Mouse (Mus musculus): Measurements from ENCODE around the gene Csf2rb. TPM values are rescaled to one million over a fixed set of nuclear protein-coding genes. Genes with fewer than 3 reads are reported as not detected.
A peak's percentile ranks its signal among the peaks of the same experiment; 100 is the strongest.
"Not testable (repeated sequence)": the region's sequence is repeated elsewhere in the genome, so short reads cannot be mapped to it uniquely, and the experiment has no call there.

Csf2rb gene
- polyA plus RNA-seq, 1 experiment from 2014 or later, result 2.4 TPM

DNA sequence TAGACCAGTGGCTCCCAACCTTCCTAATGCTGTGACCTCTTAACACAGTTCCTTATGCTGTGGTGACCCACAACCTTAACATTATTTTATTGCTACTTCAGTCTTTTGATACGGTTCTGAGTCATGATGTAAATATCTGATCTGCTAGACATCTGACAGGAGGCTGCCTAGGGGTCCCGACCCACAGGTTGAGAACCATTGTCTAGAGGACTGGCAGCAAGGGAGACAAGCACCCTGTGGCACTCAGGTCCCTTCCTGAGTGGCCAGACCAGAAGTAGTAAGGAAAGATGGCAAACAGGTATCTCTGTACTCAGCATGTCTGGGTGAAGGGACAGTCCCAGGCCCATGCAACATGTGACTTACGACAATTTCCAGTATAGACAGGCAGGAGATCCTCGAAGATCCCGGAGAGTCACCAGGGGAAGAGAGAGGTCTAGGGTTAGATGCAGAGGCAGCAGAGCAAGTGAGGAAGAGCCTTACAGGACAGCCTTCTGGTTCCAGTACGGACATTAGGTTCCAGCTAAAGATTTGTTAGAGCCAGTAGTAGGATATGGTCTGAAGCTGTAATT is 21.8 kb upstream of the Csf2rb start:
- H3K36me3 ChIP-seq (ENCODE audit: control insufficient read depth, insufficient read depth, low read length), result no peaks in the 10 kb centered on the region
- H3K4me3 ChIP-seq (ENCODE audit: low read length), result no peak overlapping the region
- no peaks in the 10 kb centered on the region for H3K27me3 ChIP-seq (replicated peaks; ENCODE audit: control insufficient read depth, insufficient read depth, low read length)
- H3K4me1 ChIP-seq (ENCODE audit: control insufficient read depth, insufficient read depth, low read length), result no peaks in the 10 kb centered on the region
- 85% methylated on average over 6 of the region's 6 CpGs for WGBS
- no peak overlapping the region for H3K27ac ChIP-seq (ENCODE audit: low read length)
- no peak overlapping the region for H3K4me2 ChIP-seq (ENCODE audit: low read depth, low read length)
- H3K9ac ChIP-seq (ENCODE audit: low read depth, low read length), result no peak overlapping the region
- no peaks in the 10 kb centered on the region for H3K9me3 ChIP-seq (ENCODE audit: control insufficient read depth, low read length)
- ATAC-seq, result no peak

DNA sequence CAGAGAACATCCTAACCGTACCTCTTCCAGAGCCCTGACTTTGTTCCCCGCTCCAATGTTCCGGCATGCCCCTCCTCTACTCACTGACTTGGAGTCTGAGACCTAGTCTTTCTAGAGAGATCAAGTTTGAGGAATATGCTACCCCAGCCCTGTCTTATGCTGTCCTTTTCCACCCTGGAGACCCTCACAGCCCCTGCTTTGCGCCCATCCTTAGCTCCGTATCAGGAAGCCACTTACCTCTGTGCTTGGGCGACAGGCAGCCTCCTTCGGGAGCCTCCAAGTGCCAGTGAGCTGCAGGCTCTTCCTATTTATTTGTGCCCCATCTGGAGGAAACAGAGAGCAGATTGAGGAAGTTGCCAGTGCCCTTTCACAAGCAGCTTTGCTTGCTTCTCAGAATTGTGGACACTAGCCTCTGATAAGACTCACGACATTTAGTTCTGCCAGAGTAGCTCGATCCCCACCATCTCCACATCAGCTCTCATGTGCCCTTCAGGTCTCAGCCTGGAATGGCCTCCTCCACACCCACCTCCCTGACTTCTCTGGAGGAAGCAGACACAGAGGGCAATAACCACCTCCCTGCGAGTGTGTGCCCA is 20.1 kb upstream of the Csf2rb start, which contains the start of gene Csf2rb2:
Csf2rb2 (minus strand) TSS at position 381 of the 593 bp plus-strand sequence.
- no peaks in the 10 kb centered on the region for H3K27me3 ChIP-seq (replicated peaks; ENCODE audit: control insufficient read depth, insufficient read depth, low read length)
- H3K9ac ChIP-seq (ENCODE audit: low read depth, low read length), result no peak within 1 kb of the TSS
- no peak within 1 kb of the TSS for H3K27ac ChIP-seq (ENCODE audit: low read length)
- no peaks in the 10 kb centered on the region for H3K36me3 ChIP-seq (ENCODE audit: control insufficient read depth, insufficient read depth, low read length)
- H3K4me2 ChIP-seq (ENCODE audit: low read depth, low read length), result no peak within 1 kb of the TSS
- 70% methylated on average over 10 of the region's 10 CpGs for WGBS
- H3K4me3 ChIP-seq (ENCODE audit: low read length), result no peak within 1 kb of the TSS
- ATAC-seq, result no peak
- H3K9me3 ChIP-seq (ENCODE audit: control insufficient read depth, low read length), result no peaks in the 10 kb centered on the region
- peaks cover 5% of the 10 kb centered on the region; the same call in 1 of the 2 replicates for H3K4me1 ChIP-seq (ENCODE audit: control insufficient read depth, insufficient read depth, low read length)

DNA sequence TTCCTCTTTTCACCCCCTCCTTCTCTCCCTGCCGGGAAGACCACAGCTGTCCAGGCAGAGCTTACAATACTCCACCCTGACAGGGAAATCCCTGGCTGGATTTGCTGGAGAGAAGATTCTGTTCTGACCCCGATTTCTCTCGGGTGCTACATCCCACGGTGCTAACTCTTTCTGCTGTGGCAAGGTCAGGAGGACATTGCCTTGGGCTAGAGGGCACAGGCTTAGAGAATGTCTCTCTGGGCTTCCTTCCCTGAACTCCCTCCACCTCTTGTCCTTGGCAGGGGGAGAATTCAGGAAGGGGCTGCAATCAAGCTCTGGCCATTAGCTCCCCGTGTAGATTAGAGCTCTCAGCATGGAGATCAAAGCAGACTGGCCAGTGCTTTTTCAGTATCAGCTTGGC is 15.7 kb upstream of the Csf2rb start:
- no peak overlapping the region for H3K9ac ChIP-seq (ENCODE audit: low read depth, low read length)
- no peaks in the 10 kb centered on the region for H3K9me3 ChIP-seq (ENCODE audit: control insufficient read depth, low read length)
- H3K4me1 ChIP-seq (ENCODE audit: control insufficient read depth, insufficient read depth, low read length), result peaks cover 5% of the 10 kb centered on the region; the same call in 1 of the 2 replicates
- no peak overlapping the region for H3K4me3 ChIP-seq (ENCODE audit: low read length)
- no peak for ATAC-seq
- 30% methylated on average over 5 of the region's 5 CpGs for WGBS
- no peaks in the 10 kb centered on the region for H3K36me3 ChIP-seq (ENCODE audit: control insufficient read depth, insufficient read depth, low read length)
- H3K27ac ChIP-seq (ENCODE audit: low read length), result no peak overlapping the region
- H3K27me3 ChIP-seq (replicated peaks; ENCODE audit: control insufficient read depth, insufficient read depth, low read length), result no peaks in the 10 kb centered on the region
- H3K4me2 ChIP-seq (ENCODE audit: low read depth, low read length), result no peak overlapping the region

DNA sequence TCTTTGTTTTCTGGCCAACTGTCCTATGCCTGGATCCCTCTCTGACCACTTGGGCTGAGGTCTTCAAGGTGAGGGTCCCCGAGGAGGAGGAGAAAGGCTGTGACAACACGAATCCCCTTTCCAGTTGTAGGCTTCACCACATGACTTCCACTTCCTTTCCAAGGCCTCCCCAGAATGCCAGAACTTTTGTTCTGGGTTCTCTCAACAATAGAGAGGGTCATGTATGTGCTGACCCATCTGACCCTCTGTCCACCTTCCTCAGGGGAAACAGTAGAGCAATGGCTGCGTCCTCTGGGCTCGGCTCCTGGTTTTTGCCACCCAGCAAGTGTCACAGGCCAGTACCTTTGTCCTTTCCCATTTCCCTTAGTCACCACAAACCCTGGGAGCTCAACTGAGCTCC is 14.6 kb upstream of the Csf2rb start:
- no peak overlapping the region for H3K4me2 ChIP-seq (ENCODE audit: low read depth, low read length)
- no peak overlapping the region for H3K4me3 ChIP-seq (ENCODE audit: low read length)
- H3K27ac ChIP-seq (ENCODE audit: low read length), result no peak overlapping the region
- H3K36me3 ChIP-seq (ENCODE audit: control insufficient read depth, insufficient read depth, low read length), result no peaks in the 10 kb centered on the region
- ATAC-seq, result no peak
- H3K4me1 ChIP-seq (ENCODE audit: control insufficient read depth, insufficient read depth, low read length), result peaks cover 5% of the 10 kb centered on the region; the same call in 1 of the 2 replicates
- H3K9me3 ChIP-seq (ENCODE audit: control insufficient read depth, low read length), result no peaks in the 10 kb centered on the region
- WGBS, result 74% methylated on average over 4 of the region's 4 CpGs
- H3K27me3 ChIP-seq (replicated peaks; ENCODE audit: control insufficient read depth, insufficient read depth, low read length), result no peaks in the 10 kb centered on the region
- no peak overlapping the region for H3K9ac ChIP-seq (ENCODE audit: low read depth, low read length)

DNA sequence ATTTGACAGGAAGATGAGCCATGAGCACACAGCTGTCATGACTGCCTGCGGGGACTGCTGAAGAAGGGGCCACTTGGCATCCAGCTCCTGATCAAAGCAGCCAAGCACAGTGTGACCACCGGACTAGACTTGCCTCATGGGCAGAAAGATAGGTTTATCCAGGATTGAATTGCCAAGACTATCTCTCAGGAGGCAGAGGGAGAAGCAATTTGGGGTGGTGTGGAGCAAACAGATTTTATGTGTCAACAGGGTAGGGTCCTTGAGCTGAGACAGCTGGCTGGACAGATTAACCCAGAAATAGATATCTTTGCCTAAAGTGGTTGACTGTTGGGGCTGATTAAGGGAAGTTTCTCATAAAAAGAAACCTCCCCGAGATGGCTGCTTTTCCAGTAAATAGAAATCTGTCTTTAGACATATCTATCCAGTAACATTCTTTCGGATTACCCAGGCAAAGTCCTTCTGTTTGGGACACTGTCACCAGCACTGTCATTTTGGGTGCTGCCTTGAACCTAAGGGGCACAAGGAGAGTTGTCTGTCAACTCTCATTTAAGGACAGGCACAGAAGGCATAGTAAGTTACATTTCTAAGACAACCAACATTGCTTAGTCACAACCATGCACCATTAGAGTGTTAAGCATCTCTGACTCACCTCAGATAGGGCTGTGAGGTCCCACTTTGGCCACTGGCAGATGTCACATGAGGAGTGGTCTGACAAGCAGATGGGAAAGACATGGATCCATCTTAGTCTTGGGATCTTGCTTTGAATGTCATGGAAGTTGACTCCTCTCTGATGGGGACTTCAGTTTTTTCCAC is 12.9 kb upstream of the Csf2rb start:
- H3K9me3 ChIP-seq (ENCODE audit: control insufficient read depth, low read length); H3K27me3 ChIP-seq (replicated peaks; ENCODE audit: control insufficient read depth, insufficient read depth, low read length); H3K36me3 ChIP-seq (ENCODE audit: control insufficient read depth, insufficient read depth, low read length); H3K27ac ChIP-seq (ENCODE audit: low read length); H3K4me3 ChIP-seq (ENCODE audit: low read length); H3K4me1 ChIP-seq (ENCODE audit: control insufficient read depth, insufficient read depth, low read length); H3K9ac ChIP-seq (ENCODE audit: low read depth, low read length); H3K4me2 ChIP-seq (ENCODE audit: low read depth, low read length): not testable (repeated sequence)
- WGBS, result 50% methylated on average over 4 of the region's 4 CpGs
- ATAC-seq, result peak; percentile 42; the same call in 1 of the 2 replicates

DNA sequence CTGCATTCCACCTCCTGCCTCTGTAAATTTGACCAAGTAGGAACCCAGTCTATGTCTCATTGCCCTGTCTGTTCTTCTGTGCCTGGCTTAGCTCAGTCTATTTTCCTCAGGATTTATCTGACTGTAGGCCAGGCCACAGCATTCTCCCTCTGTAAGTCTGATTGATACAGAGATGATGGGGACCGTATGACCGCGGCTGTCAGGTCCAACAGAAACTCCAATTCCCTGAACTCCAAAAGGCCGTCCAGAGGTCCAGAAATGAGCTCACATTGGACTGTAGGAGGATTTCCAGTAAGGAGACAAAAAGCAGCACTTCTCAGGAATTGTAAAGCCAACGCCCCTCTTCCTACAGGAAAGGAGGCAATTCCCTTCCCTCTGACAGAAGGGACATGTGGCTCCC is 11.9 kb upstream of the Csf2rb start:
- not testable (repeated sequence) for H3K4me1 ChIP-seq (ENCODE audit: control insufficient read depth, insufficient read depth, low read length); H3K4me2 ChIP-seq (ENCODE audit: low read depth, low read length); H3K27me3 ChIP-seq (replicated peaks; ENCODE audit: control insufficient read depth, insufficient read depth, low read length); H3K9me3 ChIP-seq (ENCODE audit: control insufficient read depth, low read length); H3K36me3 ChIP-seq (ENCODE audit: control insufficient read depth, insufficient read depth, low read length); H3K27ac ChIP-seq (ENCODE audit: low read length); H3K4me3 ChIP-seq (ENCODE audit: low read length); ATAC-seq; H3K9ac ChIP-seq (ENCODE audit: low read depth, low read length)
- 86% methylated on average over 5 of the region's 5 CpGs for WGBS

DNA sequence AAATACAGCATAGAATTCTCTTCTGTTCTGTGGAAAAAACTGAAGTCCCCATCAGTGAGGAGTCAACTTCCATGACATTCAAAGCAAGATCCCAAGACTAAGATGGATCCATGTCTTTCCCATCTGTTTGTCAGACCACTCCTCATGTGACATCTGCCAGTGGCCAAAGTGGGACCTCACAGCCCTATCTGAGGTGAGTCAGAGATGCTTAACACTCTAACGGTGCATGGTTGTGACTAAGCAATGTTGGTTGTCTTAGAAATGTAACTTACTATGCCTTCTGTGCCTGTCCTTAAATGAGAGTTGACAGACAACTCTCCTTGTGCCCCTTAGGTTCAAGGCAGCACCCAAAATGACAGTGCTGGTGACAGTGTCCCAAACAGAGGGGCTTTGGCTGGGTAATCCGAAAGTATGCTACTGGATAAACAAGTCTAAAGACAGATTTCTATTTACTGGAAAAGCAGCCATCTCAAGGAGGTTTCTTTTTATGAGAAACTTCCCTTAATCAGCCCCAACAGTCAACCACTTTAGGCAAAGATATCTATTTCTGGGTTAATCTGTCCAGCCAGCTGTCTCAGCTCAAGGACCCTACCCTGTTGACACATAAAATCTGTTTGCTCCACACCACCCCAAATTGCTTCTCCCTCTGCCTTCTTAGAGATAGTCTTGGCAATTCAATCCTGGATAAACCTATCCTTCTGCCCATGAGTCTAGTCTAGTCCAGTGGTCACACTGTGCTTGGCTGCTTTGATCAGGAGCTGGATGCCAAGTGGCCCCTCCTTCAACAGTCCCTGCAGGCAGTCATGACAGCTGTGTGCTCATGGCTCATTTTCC is 7.0 kb upstream of the Csf2rb start:
- not testable (repeated sequence) for H3K4me2 ChIP-seq (ENCODE audit: low read depth, low read length); H3K36me3 ChIP-seq (ENCODE audit: control insufficient read depth, insufficient read depth, low read length); H3K9ac ChIP-seq (ENCODE audit: low read depth, low read length); H3K27ac ChIP-seq (ENCODE audit: low read length); H3K4me3 ChIP-seq (ENCODE audit: low read length); H3K9me3 ChIP-seq (ENCODE audit: control insufficient read depth, low read length); H3K4me1 ChIP-seq (ENCODE audit: control insufficient read depth, insufficient read depth, low read length); H3K27me3 ChIP-seq (replicated peaks; ENCODE audit: control insufficient read depth, insufficient read depth, low read length); ATAC-seq
- WGBS, result 55% methylated on average over 2 of the region's 2 CpGs

DNA sequence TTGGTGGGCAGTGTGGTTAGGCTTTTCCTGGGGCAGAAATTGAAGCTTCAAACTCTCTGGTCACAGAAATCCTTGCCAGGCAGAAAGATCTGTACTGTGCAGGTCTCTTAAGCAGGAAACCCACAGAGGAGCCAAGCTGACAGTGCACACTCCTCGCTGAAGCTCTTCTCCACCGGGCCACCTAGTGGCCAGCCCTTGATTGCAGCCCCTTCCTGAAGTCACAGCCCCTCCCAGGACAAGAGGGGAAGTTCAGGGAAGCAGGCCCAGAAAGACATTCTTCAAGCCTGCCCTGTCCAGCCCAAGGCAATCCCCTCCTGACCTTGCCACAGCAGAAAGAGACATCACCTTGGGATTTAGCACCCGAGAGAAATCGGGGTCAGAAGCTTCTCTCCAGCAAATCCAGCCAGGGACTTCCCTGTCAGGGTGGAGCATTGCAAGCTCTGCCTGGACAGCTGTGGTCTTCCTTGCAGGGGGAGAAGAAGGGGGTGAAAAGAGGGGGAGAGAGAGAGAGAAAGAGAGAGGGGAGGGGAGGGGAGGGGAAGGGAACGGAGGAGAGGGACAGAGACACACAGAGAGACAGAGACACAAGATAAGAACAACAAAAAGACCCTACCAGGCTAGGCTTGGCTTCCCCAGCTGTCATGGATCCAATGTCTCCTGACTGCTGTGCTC is 4.6 kb upstream of the Csf2rb start:
- Histone ChIP-seq H3K36me3 (ENCODE audit: control insufficient read depth, insufficient read depth, low read length) (no peaks in the 10 kb centered on the region), H3K27me3 (replicated peaks; ENCODE audit: control insufficient read depth, insufficient read depth, low read length) (no peaks in the 10 kb centered on the region), H3K27ac (ENCODE audit: low read length) (no peak overlapping the region), H3K4me3 (ENCODE audit: low read length) (no peak overlapping the region), H3K4me2 (ENCODE audit: low read depth, low read length) (no peak overlapping the region), H3K9ac (ENCODE audit: low read depth, low read length) (no peak overlapping the region), H3K9me3 (ENCODE audit: control insufficient read depth, low read length) (no peaks in the 10 kb centered on the region), H3K4me1 (ENCODE audit: control insufficient read depth, insufficient read depth, low read length) (no peaks in the 10 kb centered on the region)
- WGBS, result 9% methylated on average over 5 of the region's 5 CpGs
- ATAC-seq, result peak; percentile 71; the same call in 1 of the 2 replicates

Data from intestine, embryonic 16.5 days (tissue).